Mouse (Mus musculus) ovary, adult 2 months (tissue): ENCODE measurements around the gene 4933428M09Rik. TPM values are rescaled to one million over a fixed set of nuclear protein-coding genes. Genes with fewer than 3 reads are reported as not detected.

Source experiments
- polyA plus RNA-seq: library from polyadenylated mRNA; depleted of rRNA; stranded (reverse); fragments of >200 nt; gene quantifications from 2 replicates; pipeline ENCODE4 v1.2.3, GENCODE M21; 2012; rRNA removed

Gene 4933428M09Rik
- not detected in 2 replicates for polyA plus RNA-seq

DNA sequence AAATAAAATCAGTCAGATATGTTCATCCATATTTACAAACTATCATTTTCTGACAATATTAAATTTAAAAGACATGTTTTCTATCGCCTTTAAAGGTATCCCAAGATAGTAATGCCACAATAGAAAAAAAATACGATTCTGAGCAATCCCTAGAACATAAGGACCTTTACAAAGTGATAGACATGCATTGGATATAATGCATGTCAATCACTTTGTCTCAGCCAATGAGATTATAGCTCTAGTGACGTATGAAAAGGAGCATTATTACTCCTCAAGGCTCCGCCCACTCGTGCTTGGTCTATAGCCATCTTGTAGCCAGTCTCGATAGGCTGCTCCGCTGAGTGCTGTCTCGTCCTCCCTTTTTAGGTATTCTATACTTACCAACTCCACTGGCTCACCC, at the start of gene 4933428M09Rik:
TSS of gene 4933428M09Rik (plus strand) at position 301 of the 400 bp plus-strand sequence.

GRCm38 (mm10) chrX:139209829-139210225, 30.8 kb downstream of the 4933428M09Rik start, which contains the start of gene Mum1l1:
Gene Mum1l1, plus strand, starts transcription at chrX:139210042.

Other genes with a start within 250 kb of the 4933428M09Rik start
- gene Serpina7, start 94.0 kb upstream of the 4933428M09Rik start, polyA plus RNA-seq: not detected in 2 replicates
- not detected in 2 replicates for gene 4930513O06Rik, start 93.0 kb upstream of the 4933428M09Rik start, polyA plus RNA-seq
- gene Mum1l1, start 30.8 kb downstream of the 4933428M09Rik start, polyA plus RNA-seq: 3.3 and 3.5 TPM in 2 replicates
- not detected in 2 replicates for gene Trap1a, start 154.5 kb downstream of the 4933428M09Rik start, polyA plus RNA-seq